In the genomic region with DNA sequence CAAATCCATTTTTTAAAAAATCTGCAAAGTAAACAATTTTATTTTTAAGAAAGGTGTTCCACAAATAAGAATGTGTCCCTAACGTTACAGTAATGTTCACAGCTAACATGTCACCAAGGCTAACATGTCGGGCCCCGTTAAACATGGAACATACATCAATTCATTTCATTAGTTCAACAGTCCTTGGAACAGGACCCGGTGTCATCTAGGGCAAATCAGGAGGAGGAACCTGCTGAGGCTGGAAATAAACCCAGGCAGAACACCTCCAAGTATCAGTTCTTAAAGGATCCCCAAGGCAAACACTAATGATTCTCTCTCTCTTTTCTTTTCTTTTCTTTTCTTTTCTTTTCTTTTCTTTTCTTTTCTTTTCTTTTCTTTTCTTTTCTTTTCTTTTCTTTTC, we compare ENCODE assay signal across 16 mouse cellular contexts.
"Had no signal": no experiment of that assay in that cellular context is flagged by ENCODE, and none has a peak within 500 bp of the region (broad histone marks: within the 10 kb centered on the region; RNA-seq: fewer than 3 reads in every experiment).

No protein-coding gene starts in this region.

- ATAC-seq: lung, postnatal 0 days; midbrain, embryonic 13.5 days; midbrain, embryonic 15.5 days had no signal

- DNase-seq: lung, adult 2 months; lung, postnatal 14 days; lung, postnatal 36 days; right cerebral cortex, postnatal 14 days; thymus, adult 2 months; thymus, postnatal 25 days; thymus, postnatal 4 days had no signal

- H3K9me3 ChIP-seq: lung, embryonic 15.5 days; megakaryocyte, embryonic 14.5 days; midbrain, embryonic 13.5 days; midbrain, embryonic 15.5 days; neural tube, embryonic 12.5 days; stomach, embryonic 15.5 days had no signal

- H3K36me3 ChIP-seq: midbrain, embryonic 15.5 days had no signal

- H3K9ac ChIP-seq: lung, embryonic 15.5 days; midbrain, embryonic 13.5 days; midbrain, embryonic 15.5 days; neural tube, embryonic 12.5 days; stomach, embryonic 15.5 days had no signal

- H3K4me1 ChIP-seq: midbrain, embryonic 15.5 days had no signal

- H3K4me3 ChIP-seq: lung, embryonic 15.5 days; megakaryocyte, embryonic 14.5 days; midbrain, embryonic 13.5 days; midbrain, embryonic 15.5 days; neural tube, embryonic 12.5 days; stomach, embryonic 15.5 days had no signal

- H3K27me3 ChIP-seq: lung, embryonic 15.5 days; megakaryocyte, embryonic 14.5 days; midbrain, embryonic 13.5 days; midbrain, embryonic 15.5 days; neural tube, embryonic 12.5 days; stomach, embryonic 15.5 days had no signal

- H3K27ac ChIP-seq: lung, embryonic 15.5 days; macrophage; midbrain, embryonic 13.5 days; midbrain, embryonic 15.5 days; neural tube, embryonic 12.5 days; stomach, embryonic 15.5 days; stomach, postnatal 0 days had no signal
